Mouse (Mus musculus): ENCODE measurements around the gene Steap3. TPM values are rescaled to one million over a fixed set of nuclear protein-coding genes. Genes with fewer than 3 reads are reported as not detected.
A peak's percentile ranks its signal among the peaks of the same experiment; 100 is the strongest.
"Not testable (repeated sequence)": the region's sequence is repeated elsewhere in the genome, so short reads cannot be mapped to it uniquely, and the experiment has no call there.

Gene Steap3
- 10 to 100 TPM; 27.8 to 36.7 TPM for total RNA-seq (2021)
- long read RNA-seq, experiment 1, partial matches to known transcripts, result 1 of 12 reads
- long read RNA-seq, experiment 1, other reads (novel, unspliced or antisense), result 9 of 12 reads
- long read RNA-seq, experiment 2, transcript Steap3-202 (5 exons, 2,752 nt), result major isoform, 7 of 15 reads
- long read RNA-seq, experiment 2, partial matches to known transcripts, result 0 of 15 reads
- long read RNA-seq, experiment 2, other reads (novel, unspliced or antisense), result 8 of 15 reads

- DNase-seq, result no peak
These were observed at the start of gene Steap3 for GRCm38 (mm10) chr1:120272605-120273004. Gene Steap3 (minus strand): TSS chr1:120272705.

- no peak for DNase-seq
These were observed 48.9 kb upstream of the Steap3 start for GRCm38 (mm10) chr1:120321270-120322021.

- no peak for DNase-seq
These were observed 33.3 kb upstream of the Steap3 start for GRCm38 (mm10) chr1:120305801-120306200.

- DNase-seq, result no peak
These were observed 24.4 kb upstream of the Steap3 start for GRCm38 (mm10) chr1:120296936-120297335.

- no peak for DNase-seq
These were observed 21.3 kb upstream of the Steap3 start for GRCm38 (mm10) chr1:120293803-120294202.

- DNase-seq, result no peak
These were observed 19.2 kb upstream of the Steap3 start for GRCm38 (mm10) chr1:120291709-120292108.

GRCm38 (mm10) chr1:120289843-120290242 lies 17.3 kb upstream of the Steap3 start:
- no peak for DNase-seq

- no peak for DNase-seq
These were observed 15.2 kb upstream of the Steap3 start for GRCm38 (mm10) chr1:120287679-120288078.

GRCm38 (mm10) chr1:120276058-120276457 lies 3.6 kb upstream of the Steap3 start:
- not testable (repeated sequence) for DNase-seq

- no peak for DNase-seq
These were observed 2.7 kb upstream of the Steap3 start for GRCm38 (mm10) chr1:120275224-120275623.

GRCm38 (mm10) chr1:120270882-120271281 lies 1.6 kb downstream of the Steap3 start:
- DNase-seq, result no peak

- DNase-seq, result no peak
These were observed 2.4 kb downstream of the Steap3 start for GRCm38 (mm10) chr1:120270115-120270514.

GRCm38 (mm10) chr1:120267631-120268030 lies 4.9 kb downstream of the Steap3 start:
- DNase-seq, result no peak

- no peak for DNase-seq
These were observed 6.0 kb downstream of the Steap3 start for GRCm38 (mm10) chr1:120266460-120266859.

- peak; percentile 95 for DNase-seq
These were observed 7.4 kb downstream of the Steap3 start for GRCm38 (mm10) chr1:120264861-120265686.

GRCm38 (mm10) chr1:120263226-120263625 lies 9.3 kb downstream of the Steap3 start:
- no peak for DNase-seq

- no peak for DNase-seq
These were observed 11.3 kb downstream of the Steap3 start for GRCm38 (mm10) chr1:120261166-120261565.

- DNase-seq, result no peak
These were observed 13.3 kb downstream of the Steap3 start for GRCm38 (mm10) chr1:120259249-120259648.

GRCm38 (mm10) chr1:120258744-120259143 lies 13.8 kb downstream of the Steap3 start:
- no peak for DNase-seq

- DNase-seq, result no peak
These were observed 14.3 kb downstream of the Steap3 start for GRCm38 (mm10) chr1:120258245-120258644.

GRCm38 (mm10) chr1:120253751-120254150 lies 18.8 kb downstream of the Steap3 start:
- no peak for DNase-seq

GRCm38 (mm10) chr1:120252519-120253160 lies 19.9 kb downstream of the Steap3 start:
- DNase-seq, result no peak
